Mouse (Mus musculus): Measurements from ENCODE around the gene Bst1. TPM values are rescaled to one million over a fixed set of nuclear protein-coding genes. Genes with fewer than 3 reads are reported as not detected.

The Bst1 gene
- polyA plus RNA-seq, 2 experiments from 2014 or later, result not detected

DNA sequence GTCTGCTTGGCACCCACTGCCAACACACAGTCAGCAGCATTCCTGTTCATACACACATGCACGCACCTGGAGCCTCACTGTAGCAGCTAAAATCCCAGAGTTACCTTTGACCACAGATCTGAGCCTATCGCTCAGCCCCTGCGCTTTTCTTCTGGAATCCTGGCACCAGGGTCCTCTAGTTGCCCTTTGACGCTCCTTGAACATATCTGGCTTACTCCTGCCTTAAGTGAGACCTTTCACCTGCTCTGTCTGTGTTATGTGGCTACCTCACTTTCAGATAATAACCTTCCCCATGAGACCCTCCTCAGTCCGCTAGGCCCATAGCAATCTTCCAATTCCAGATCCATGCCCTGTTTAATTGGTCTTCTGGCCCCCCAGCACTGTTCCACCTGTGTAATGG lies 41.4 kb downstream of the Bst1 start:
- ATAC-seq, result no peak

DNA sequence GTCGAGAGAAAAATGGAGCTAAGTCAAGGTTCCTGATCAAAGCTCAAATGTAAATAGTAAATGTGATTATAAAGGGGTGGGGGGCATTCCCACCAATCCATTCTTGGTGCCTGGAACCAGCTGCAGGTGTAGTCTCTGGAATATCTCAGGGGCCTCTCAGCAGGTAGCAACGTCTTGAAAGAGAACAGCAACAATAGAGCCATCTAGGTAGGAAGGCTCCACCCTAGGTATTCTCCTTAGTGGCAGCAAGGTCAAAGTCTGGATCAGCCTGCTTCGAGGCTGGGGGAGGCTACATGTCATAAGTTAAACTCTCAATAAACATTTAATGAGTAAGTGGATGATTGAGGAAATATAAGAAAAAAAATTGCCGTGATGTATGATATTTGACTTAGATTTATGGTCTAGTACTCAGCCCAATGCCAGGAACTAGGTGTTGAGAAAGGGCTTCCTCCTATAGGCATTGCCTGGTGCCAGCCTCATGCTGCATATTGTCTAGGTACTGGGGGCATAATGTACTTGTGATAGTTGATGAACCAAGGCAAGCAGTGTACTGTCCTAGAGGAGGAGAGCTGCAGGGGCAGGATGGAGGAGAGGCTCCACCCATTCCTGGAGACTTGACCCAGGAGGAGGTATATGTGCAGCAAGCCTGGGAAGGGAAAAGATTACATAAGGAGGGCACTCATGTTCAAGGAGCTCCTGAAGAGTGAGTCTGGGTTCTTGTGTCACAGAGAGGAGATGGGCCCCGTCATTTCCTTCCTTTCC lies 42.2 kb downstream of the Bst1 start:
- no peak for ATAC-seq

DNA sequence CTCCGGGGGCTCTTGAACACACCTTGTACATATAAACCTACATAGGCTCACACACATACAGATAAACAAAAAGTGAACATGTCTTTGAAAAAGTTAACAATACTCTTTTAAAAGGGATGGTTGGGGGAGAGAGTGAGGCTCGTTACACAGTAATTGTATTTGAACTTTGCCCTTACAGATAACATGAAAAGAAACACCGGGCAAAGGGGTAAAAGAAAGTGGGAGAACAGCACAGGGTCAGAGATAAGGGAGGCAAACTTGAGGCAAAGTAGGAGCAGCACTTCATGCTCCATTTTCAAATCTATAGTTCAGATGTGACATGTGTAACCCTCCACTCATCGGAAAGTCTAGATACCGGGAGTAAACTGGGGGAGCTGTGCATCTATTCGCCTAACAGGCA lies 45.0 kb downstream of the Bst1 start:
- no peak for ATAC-seq

DNA sequence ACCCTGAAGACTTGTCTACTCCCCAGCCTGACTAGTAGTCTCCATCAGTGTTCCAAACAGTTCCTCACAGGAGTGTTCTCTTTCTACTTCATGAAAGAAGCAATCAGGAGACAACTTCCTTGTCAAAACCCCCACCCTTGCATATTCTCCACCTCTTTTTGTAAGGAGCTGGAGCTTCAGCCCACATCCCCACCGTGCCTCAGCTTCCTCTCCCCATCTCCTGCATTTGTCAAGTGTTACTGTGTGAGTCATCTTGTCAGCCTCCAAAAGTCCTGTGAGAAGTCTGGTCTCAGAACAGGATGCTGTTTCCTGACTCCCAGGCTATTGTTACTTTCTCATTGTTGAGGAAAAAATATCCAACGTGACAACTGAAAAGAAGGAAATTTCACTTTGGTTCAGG lies 46.6 kb downstream of the Bst1 start:
- no peak for ATAC-seq

DNA sequence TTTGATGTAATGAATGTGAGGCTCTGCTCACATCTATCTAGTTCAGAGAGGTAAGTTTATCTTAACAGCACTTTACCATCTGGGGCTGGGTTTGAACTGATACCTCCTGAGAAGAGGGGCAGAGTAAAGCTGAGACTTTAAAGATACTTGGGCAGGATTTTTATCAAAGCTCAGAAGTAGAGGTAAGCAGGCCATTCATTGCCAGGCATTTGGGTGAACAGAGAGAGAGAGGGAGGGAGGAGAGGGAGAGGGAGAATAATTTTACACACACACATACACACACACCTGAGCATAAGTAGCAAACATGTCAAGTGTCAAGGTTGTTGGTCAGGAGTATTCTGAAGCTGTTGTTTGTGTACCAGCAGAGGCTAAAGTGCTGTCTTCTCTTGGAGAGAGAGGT lies 49.6 kb downstream of the Bst1 start, which contains the start of gene Cd38:
Gene Cd38 (plus strand): TSS at position 301 of the 400 bp plus-strand sequence.
- ATAC-seq, result peak; percentile 13

DNA sequence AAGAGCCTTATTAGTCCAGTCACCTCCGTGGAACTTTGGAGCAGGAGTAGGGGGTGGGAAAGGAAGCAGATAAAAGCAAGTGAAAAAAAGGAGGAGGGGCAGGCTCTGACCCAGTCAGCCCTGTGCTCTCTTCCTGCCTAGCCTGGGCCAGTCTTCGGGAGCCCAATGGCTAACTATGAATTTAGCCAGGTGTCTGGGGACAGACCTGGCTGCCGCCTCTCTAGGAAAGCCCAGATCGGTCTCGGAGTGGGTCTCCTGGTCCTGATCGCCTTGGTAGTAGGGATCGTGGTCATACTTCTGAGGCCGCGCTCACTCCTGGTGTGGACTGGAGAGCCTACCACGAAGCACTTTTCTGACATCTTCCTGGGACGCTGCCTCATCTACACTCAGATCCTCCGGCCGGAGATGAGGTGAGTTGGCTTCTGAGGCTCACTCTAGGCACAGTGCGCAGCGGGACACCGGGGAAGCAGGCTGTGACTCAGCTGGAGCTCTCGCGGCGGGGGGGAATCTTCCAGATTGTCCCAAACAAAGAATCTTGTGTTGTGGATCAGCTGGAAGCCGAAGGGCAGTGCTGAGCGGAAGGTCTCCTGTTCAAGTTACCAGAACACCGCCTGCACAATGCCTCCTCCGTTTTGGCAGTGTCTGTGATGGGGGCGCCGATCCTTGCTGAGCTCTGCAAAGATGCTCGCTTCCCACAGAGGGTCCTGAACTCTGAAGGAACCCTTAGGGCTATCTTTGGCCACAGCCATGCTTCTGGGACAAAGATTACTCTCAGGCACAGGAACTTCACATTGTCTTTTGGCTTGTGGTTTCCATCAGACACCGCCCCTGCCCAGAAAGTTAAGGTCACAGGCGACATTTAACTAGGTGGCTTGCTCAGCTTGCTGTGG lies 50.3 kb downstream of the Bst1 start:
- peak; percentile 64 for ATAC-seq

DNA sequence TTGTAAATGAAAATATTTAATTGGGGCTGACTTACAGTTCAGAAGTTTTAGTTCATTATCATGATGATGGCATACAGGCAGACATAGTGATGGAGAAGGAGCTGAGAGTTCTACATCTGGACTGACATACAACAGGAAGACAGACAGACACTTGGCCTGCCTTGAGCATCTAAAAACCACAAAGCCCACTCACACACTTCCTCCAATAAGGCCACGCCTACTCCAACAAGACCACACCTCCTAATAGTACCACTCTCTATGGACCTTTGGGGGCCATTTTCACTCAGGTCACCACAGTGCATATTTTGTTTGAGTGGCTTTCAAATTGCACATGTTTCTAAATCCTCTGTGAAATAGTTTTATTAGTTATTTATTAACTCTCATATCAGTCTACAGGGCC lies 53.2 kb downstream of the Bst1 start:
- peak; percentile 38 for ATAC-seq

DNA sequence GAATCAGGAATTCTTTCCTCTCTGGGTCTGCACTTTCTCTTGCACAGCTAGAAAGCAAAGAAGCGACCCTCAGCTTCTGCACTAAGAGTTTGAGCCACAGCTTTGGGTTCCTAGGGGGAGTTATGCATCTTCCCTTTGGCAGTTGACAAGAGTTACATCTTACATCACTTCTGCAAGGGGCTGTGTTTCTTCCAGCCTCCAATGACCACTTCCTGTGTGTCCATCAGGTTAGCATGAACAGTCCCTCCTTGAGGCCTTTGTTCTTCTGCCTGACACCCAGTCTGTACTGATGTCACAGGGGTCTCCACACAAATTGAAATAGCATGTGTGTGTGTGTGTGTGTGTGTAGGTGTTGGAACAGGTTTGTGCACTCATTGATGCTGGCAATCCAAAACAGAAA lies 54.0 kb downstream of the Bst1 start:
- no peak for ATAC-seq

DNA sequence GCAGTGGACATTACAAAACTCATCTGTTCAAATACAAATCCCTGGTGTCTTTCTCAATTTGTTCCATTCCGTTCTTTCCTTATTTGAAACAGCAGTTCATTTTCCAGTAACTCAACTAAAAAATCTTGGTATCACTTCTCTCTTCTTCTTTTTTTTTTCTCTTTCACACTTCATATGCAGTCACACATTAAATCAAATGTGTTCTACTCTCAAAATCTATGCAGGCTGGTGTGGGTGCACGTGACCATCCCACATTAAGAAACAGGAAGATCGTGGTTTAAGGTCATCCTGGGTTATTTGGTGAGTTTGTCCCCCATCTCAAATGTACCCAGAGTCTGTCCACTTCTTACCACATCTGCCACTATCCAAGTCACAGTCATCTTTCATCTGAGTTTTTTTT lies 63.3 kb downstream of the Bst1 start:
- no peak for ATAC-seq

DNA sequence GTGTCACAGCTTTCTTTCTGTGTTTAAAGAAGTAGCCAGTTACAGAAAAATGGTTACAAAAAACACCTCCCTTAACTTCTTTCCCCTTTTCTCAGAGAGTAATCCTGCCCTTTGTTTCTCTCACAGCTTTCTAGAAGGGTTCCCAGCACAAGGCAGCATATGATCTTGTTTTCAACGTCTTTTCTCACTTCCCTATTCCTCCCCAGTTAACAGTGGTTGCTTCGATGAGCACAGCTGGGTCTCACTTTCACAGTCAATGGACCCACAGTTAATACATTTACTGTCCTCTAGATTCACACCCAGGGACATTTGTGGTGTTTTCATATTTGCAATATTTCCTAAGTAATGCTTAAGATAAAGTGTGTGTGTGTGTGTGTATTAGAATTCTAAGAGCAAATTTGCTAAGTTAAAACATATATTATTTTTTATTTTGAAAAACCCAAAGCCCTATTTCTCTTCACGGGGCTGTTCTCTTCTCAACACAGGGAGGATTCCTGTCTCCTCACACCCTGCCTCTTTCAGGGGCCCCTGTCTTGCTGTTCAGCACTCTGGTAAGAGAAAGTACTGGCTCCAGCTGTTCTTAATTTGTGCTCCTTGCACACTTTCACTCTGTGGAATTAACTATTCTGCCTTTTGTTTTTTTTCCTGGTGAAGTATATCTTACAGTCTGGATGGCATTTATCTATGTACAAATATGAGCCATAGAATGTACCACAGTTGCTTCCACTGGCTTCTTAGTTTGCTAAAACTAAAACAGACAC lies 66.6 kb downstream of the Bst1 start:
- ATAC-seq, result no peak

DNA sequence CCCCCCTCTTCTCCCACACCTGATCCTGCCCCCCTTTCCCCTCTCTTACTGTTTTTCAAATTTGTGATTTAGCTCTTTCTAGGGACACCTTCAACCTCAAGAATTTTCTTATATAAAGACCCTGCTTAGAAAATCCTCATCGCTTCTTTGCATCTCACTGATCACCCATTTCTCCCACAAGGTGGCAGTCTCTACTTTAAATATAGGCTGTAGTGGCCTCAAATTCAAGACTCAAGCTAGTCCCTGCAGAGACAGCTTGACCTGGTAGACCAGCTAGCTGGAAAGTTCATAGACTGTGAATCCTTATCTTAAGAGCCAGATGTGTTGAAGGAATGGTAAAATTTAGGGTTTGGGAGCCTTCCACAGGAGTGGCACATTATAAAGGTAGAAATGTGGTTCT lies 73.7 kb downstream of the Bst1 start:
- ATAC-seq, result peak; percentile 58

Other genes with a start within 250 kb of the Bst1 start
- gene Cc2d2a, start 156.5 kb upstream of the Bst1 start, polyA plus RNA-seq (2017; shearing (Covaris generic)), result 1 to 10 TPM; 1.4 to 1.7 TPM
- 10 to 100 TPM; 53.9 to 59.6 TPM for gene Fbxl5, start 2.8 kb downstream of the Bst1 start, polyA plus RNA-seq (2017; shearing (Covaris generic))
- gene Cd38, start 49.7 kb downstream of the Bst1 start, polyA plus RNA-seq (2017; shearing (Covaris generic)), result 10 to 100 TPM; 38.2 to 46.2 TPM
- not detected for gene Gm7879, start 94.3 kb downstream of the Bst1 start, polyA plus RNA-seq (2017; shearing (Covaris generic))
- not detected for gene Fgfbp1, start 162.9 kb downstream of the Bst1 start, polyA plus RNA-seq (2017; shearing (Covaris generic))